Mouse (Mus musculus): ENCODE results near the gene Mapk12. TPM values are rescaled to one million over a fixed set of nuclear protein-coding genes. Genes with fewer than 3 reads are reported as not detected.
A peak's percentile ranks its signal among the peaks of the same experiment; 100 is the strongest.

Mapk12 gene
- polyA plus RNA-seq, 1 experiment from 2014 or later = 5.1 TPM

GRCm38 (mm10) chr15:89158516-89158915, 18.0 kb upstream of the Mapk12 start:
- Histone ChIP-seq H3K9me3 (replicated peaks; ENCODE audit: control insufficient read depth, low read length) (no peaks in the 10 kb centered on the region), H3K9ac (ENCODE audit: low read length) (no peak overlapping the region), H3K4me2 (ENCODE audit: low read length) (no peak overlapping the region), H3K4me1 (ENCODE audit: control insufficient read depth, insufficient read depth, low read length) (no peaks in the 10 kb centered on the region), H3K27me3 (replicated peaks; ENCODE audit: control insufficient read depth, insufficient read depth, low read length) (no peaks in the 10 kb centered on the region), H3K4me3 (ENCODE audit: low read depth, low read length) (no peak overlapping the region), H3K36me3 (ENCODE audit: control insufficient read depth, insufficient read depth, low read length) (peaks cover 100% of the 10 kb centered on the region), H3K27ac (ENCODE audit: low read depth, low read length) (no peak overlapping the region)
- WGBS = 94% methylated on average over 16 of the region's 16 CpGs
- DNase-seq (ENCODE audit: low spot score) = no peak
- ATAC-seq = no peak

GRCm38 (mm10) chr15:89157954-89158353, 17.5 kb upstream of the Mapk12 start:
- Histone ChIP-seq H3K27ac (ENCODE audit: low read depth, low read length) (no peak overlapping the region), H3K4me1 (ENCODE audit: control insufficient read depth, insufficient read depth, low read length) (no peaks in the 10 kb centered on the region), H3K9ac (ENCODE audit: low read length) (no peak overlapping the region), H3K27me3 (replicated peaks; ENCODE audit: control insufficient read depth, insufficient read depth, low read length) (no peaks in the 10 kb centered on the region), H3K4me2 (ENCODE audit: low read length) (no peak overlapping the region), H3K4me3 (ENCODE audit: low read depth, low read length) (no peak overlapping the region), H3K36me3 (ENCODE audit: control insufficient read depth, insufficient read depth, low read length) (peaks cover 98% of the 10 kb centered on the region), H3K9me3 (replicated peaks; ENCODE audit: control insufficient read depth, low read length) (no peaks in the 10 kb centered on the region)
- DNase-seq (ENCODE audit: low spot score) (peak; percentile 85), ATAC-seq (peak; percentile 56; the same call in 1 of the 2 replicates)
- WGBS = 67% methylated on average over 7 of the region's 7 CpGs

- Histone ChIP-seq H3K9me3 (replicated peaks; ENCODE audit: control insufficient read depth, low read length) (no peaks in the 10 kb centered on the region), H3K27me3 (replicated peaks; ENCODE audit: control insufficient read depth, insufficient read depth, low read length) (no peaks in the 10 kb centered on the region), H3K9ac (ENCODE audit: low read length) (0 out of 2 replicates have a peak overlapping the region, but pooled peaks have one; percentile 6), H3K36me3 (ENCODE audit: control insufficient read depth, insufficient read depth, low read length) (peaks cover 41% of the 10 kb centered on the region), H3K4me1 (ENCODE audit: control insufficient read depth, insufficient read depth, low read length) (peaks cover 23% of the 10 kb centered on the region), H3K4me3 (ENCODE audit: low read depth, low read length) (no peak overlapping the region), H3K27ac (ENCODE audit: low read depth, low read length) (peak overlapping the region; percentile 67; the same call in 1 of the 2 replicates), H3K4me2 (ENCODE audit: low read length) (no peak overlapping the region)
- no peak for ATAC-seq
- peak; percentile 69 for DNase-seq (ENCODE audit: low spot score)
Measured at GRCm38 (mm10) chr15:89152312-89152711, 11.8 kb upstream of the Mapk12 start.

GRCm38 (mm10) chr15:89150041-89150390, 9.5 kb upstream of the Mapk12 start:
- Histone ChIP-seq H3K4me1 (ENCODE audit: control insufficient read depth, insufficient read depth, low read length) (peaks cover 27% of the 10 kb centered on the region), H3K4me2 (ENCODE audit: low read length) (peak overlapping the region; percentile 82), H3K4me3 (ENCODE audit: low read depth, low read length) (peak overlapping the region; percentile 74), H3K9me3 (replicated peaks; ENCODE audit: control insufficient read depth, low read length) (no peaks in the 10 kb centered on the region), H3K27me3 (replicated peaks; ENCODE audit: control insufficient read depth, insufficient read depth, low read length) (no peaks in the 10 kb centered on the region), H3K27ac (ENCODE audit: low read depth, low read length) (peak overlapping the region; percentile 90), H3K9ac (ENCODE audit: low read length) (peak overlapping the region; percentile 90), H3K36me3 (ENCODE audit: control insufficient read depth, insufficient read depth, low read length) (peaks cover 28% of the 10 kb centered on the region)
- ATAC-seq = 0 out of 2 replicates have a peak, but pooled peaks have one; percentile 4
- peak; percentile 41 for DNase-seq (ENCODE audit: low spot score)
- WGBS = 6% methylated on average over 13 of the region's 13 CpGs

GRCm38 (mm10) chr15:89149271-89150040, 9.0 kb upstream of the Mapk12 start, which contains the start of gene Mapk11:
Gene Mapk11, minus strand, starts transcription at chr15:89149628.
- 2% methylated on average over 31 of the region's 61 CpGs for WGBS

GRCm38 (mm10) chr15:89148496-89149270, 8.2 kb upstream of the Mapk12 start:
- WGBS = 4% methylated on average over 25 of the region's 25 CpGs
- Histone ChIP-seq H3K27me3 (replicated peaks; ENCODE audit: control insufficient read depth, insufficient read depth, low read length) (no peaks in the 10 kb centered on the region), H3K9me3 (replicated peaks; ENCODE audit: control insufficient read depth, low read length) (no peaks in the 10 kb centered on the region), H3K4me3 (ENCODE audit: low read depth, low read length) (peak overlapping the region; percentile 74), H3K4me2 (ENCODE audit: low read length) (peak overlapping the region; percentile 82), H3K9ac (ENCODE audit: low read length) (peak overlapping the region; percentile 90), H3K4me1 (ENCODE audit: control insufficient read depth, insufficient read depth, low read length) (peaks cover 27% of the 10 kb centered on the region), H3K27ac (ENCODE audit: low read depth, low read length) (peak overlapping the region; percentile 90), H3K36me3 (ENCODE audit: control insufficient read depth, insufficient read depth, low read length) (peaks cover 26% of the 10 kb centered on the region)
- peak; percentile 35 for ATAC-seq
- DNase-seq (ENCODE audit: low spot score) = peak; percentile 28

More at GRCm38 (mm10) chr15:89149271-89150040, 9.0 kb upstream of the Mapk12 start, which contains the start of gene Mapk11:
- peak within 1 kb of the TSS; percentile 90 for H3K27ac ChIP-seq (ENCODE audit: low read depth, low read length)
- DNase-seq (ENCODE audit: low spot score) (peak; percentile 72), ATAC-seq (peak; percentile 82)
- no peaks in the 10 kb centered on the region for H3K9me3 ChIP-seq (replicated peaks; ENCODE audit: control insufficient read depth, low read length)
- H3K36me3 ChIP-seq (ENCODE audit: control insufficient read depth, insufficient read depth, low read length) = peaks cover 28% of the 10 kb centered on the region
- peak within 1 kb of the TSS; percentile 74 for H3K4me3 ChIP-seq (ENCODE audit: low read depth, low read length)
- H3K4me1 ChIP-seq (ENCODE audit: control insufficient read depth, insufficient read depth, low read length) = peaks cover 27% of the 10 kb centered on the region
- no peaks in the 10 kb centered on the region for H3K27me3 ChIP-seq (replicated peaks; ENCODE audit: control insufficient read depth, insufficient read depth, low read length)
- H3K9ac ChIP-seq (ENCODE audit: low read length) = peak within 1 kb of the TSS; percentile 90
- peak within 1 kb of the TSS; percentile 82 for H3K4me2 ChIP-seq (ENCODE audit: low read length)

GRCm38 (mm10) chr15:89147895-89148294, 7.4 kb upstream of the Mapk12 start:
- DNase-seq (ENCODE audit: low spot score) (no peak), ATAC-seq (no peak)
- H3K36me3 ChIP-seq (ENCODE audit: control insufficient read depth, insufficient read depth, low read length) = peaks cover 28% of the 10 kb centered on the region
- H3K9me3 ChIP-seq (replicated peaks; ENCODE audit: control insufficient read depth, low read length) = no peaks in the 10 kb centered on the region
- H3K4me1 ChIP-seq (ENCODE audit: control insufficient read depth, insufficient read depth, low read length) = peaks cover 27% of the 10 kb centered on the region
- H3K27ac ChIP-seq (ENCODE audit: low read depth, low read length) = no peak overlapping the region
- peak overlapping the region; percentile 82 for H3K4me2 ChIP-seq (ENCODE audit: low read length)
- no peaks in the 10 kb centered on the region for H3K27me3 ChIP-seq (replicated peaks; ENCODE audit: control insufficient read depth, insufficient read depth, low read length)
- 45% methylated on average over 4 of the region's 4 CpGs for WGBS
- peak overlapping the region; percentile 74 for H3K4me3 ChIP-seq (ENCODE audit: low read depth, low read length)
- H3K9ac ChIP-seq (ENCODE audit: low read length) = peak overlapping the region; percentile 90; the same call in 1 of the 2 replicates

- Histone ChIP-seq H3K27me3 (replicated peaks; ENCODE audit: control insufficient read depth, insufficient read depth, low read length) (no peaks in the 10 kb centered on the region), H3K4me3 (ENCODE audit: low read depth, low read length) (peak overlapping the region; percentile 74), H3K27ac (ENCODE audit: low read depth, low read length) (no peak overlapping the region), H3K4me2 (ENCODE audit: low read length) (peak overlapping the region; percentile 82), H3K4me1 (ENCODE audit: control insufficient read depth, insufficient read depth, low read length) (peaks cover 26% of the 10 kb centered on the region), H3K36me3 (ENCODE audit: control insufficient read depth, insufficient read depth, low read length) (peaks cover 33% of the 10 kb centered on the region), H3K9ac (ENCODE audit: low read length) (peak overlapping the region; percentile 66), H3K9me3 (replicated peaks; ENCODE audit: control insufficient read depth, low read length) (no peaks in the 10 kb centered on the region)
- peak; percentile 15 for DNase-seq (ENCODE audit: low spot score)
- no peak for ATAC-seq
- WGBS = 20% methylated on average over 10 of the region's 10 CpGs
Measured at GRCm38 (mm10) chr15:89147456-89147855, 7.0 kb upstream of the Mapk12 start.
